Mouse (Mus musculus) kidney, postnatal 0 days (tissue): ENCODE measurements at regions not wholly inside any gene's neighbourhood (a gene's known extent, or its start where the extent isn't known, plus 50 kb on each side); places are given as distances from the start of the nearest gene placed in this dataset.
A peak's percentile ranks its signal among the peaks of the same experiment; 100 is the strongest.

Experiments
- ATAC-seq: fragments of 200-750 bp; cut with Nextera tagmentation; replicated peaks from 2 replicates; pipeline ENCODE4 v1.8.0; 2017; ENCODE audit warnings: low read depth, moderate number of reproducible peaks, moderate TSS enrichment, moderate library complexity; ENCODE audit not compliant: low FRiP score
- DNase-seq: peaks from one replicate; pipeline ENCODE4 v3.0.0-alpha.2; 2016; ENCODE audit warnings: low spot score
- H3K27ac ChIP-seq: fragments of 300-500 bp; sonication (generic); 2 replicates; pipeline ENCODE4 v1.5.1; 2014; ENCODE audit warnings: mild to moderate bottlenecking
- H3K27me3 ChIP-seq: fragments of 300-500 bp; sonication (generic); 2 replicates; pipeline ENCODE4 v1.6.1; 2014; ENCODE audit warnings: low read length, mixed read lengths; ENCODE audit not compliant: insufficient read depth
- H3K36me3 ChIP-seq: fragments of 300-500 bp; sonication (generic); 2 replicates; pipeline ENCODE4 v1.6.1; 2014; ENCODE audit warnings: low read length, mixed read lengths; ENCODE audit not compliant: insufficient read depth
- H3K4me1 ChIP-seq: fragments of 300-500 bp; sonication (generic); replicated peaks from 2 replicates; pipeline ENCODE4 v1.6.1; 2014; ENCODE audit warnings: antibody characterized with exemption, low read length, mixed read lengths; ENCODE audit not compliant: insufficient read depth
- H3K4me2 ChIP-seq: fragments of 300-500 bp; sonication (generic); 2 replicates; pipeline ENCODE4 v1.6.1; 2014; ENCODE audit warnings: mild to moderate bottlenecking, low read length, moderate library complexity, mixed read lengths
- H3K4me3 ChIP-seq: fragments of 300-500 bp; sonication (generic); replicated peaks from 2 replicates; pipeline ENCODE4 v1.5.1; 2014; ENCODE audit warnings: low read depth, low read length
- H3K9ac ChIP-seq: fragments of 300-500 bp; sonication (generic); 2 replicates; pipeline ENCODE4 v1.6.1; 2014; ENCODE audit warnings: low read depth, low read length
- H3K9me3 ChIP-seq: fragments of 300-500 bp; sonication (generic); replicated peaks from 2 replicates; pipeline ENCODE4 v1.6.1; 2016; ENCODE audit warnings: low read length, inconsistent platforms, mixed read lengths
- CTCF ChIP-seq: IDR thresholded peaks from 2 replicates; pipeline ENCODE4 v1.5.1; 2016; ENCODE audit warnings: antibody characterized with exemption, low read depth, mild to moderate bottlenecking, moderate library complexity
- WGBS: fragments of 180-500 bp; shearing (Covaris S2); extraction: QIAGEN DNeasy Blood & Tissue Kit; methylation state at CpG from one replicate; pipeline ENCODE4 v1.1.7; 2014; 5-methylcytosine and 5-hydroxymethylcytosine counted together

DNA sequence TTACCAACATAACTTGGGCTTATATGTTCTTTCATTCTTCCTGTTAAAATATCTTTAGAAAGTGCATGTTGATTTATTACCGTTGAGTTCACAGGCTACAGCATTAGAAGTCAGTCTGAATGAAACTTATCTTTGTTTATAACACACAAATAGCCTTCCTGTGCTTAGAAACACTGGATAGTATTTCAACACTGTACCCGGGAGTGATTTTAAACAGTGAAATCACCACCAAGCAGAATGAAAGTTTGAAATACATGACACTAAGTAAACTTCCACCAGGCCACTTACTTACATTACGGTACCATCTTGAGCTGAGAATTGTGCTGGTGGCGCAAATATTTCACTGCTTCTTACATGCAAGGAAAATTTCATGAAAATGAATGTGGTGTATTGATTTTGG lies 516.5 kb upstream of the Ccdc54 start:
- H3K4me3 ChIP-seq, result no peak overlapping the region
- 42% methylated on average over 4 of the region's 4 CpGs for WGBS
- H3K9ac ChIP-seq, result no peak overlapping the region
- no peak overlapping the region for H3K27ac ChIP-seq
- H3K27me3 ChIP-seq, result no peaks in the 10 kb centered on the region
- H3K4me2 ChIP-seq, result no peak overlapping the region
- DNase-seq, result peak; percentile 70
- H3K9me3 ChIP-seq, result no peaks in the 10 kb centered on the region
- no peaks in the 10 kb centered on the region for H3K36me3 ChIP-seq
- TF ChIP-seq CTCF, result no peak
- no peaks in the 10 kb centered on the region for H3K4me1 ChIP-seq
- ATAC-seq, result no peak

DNA sequence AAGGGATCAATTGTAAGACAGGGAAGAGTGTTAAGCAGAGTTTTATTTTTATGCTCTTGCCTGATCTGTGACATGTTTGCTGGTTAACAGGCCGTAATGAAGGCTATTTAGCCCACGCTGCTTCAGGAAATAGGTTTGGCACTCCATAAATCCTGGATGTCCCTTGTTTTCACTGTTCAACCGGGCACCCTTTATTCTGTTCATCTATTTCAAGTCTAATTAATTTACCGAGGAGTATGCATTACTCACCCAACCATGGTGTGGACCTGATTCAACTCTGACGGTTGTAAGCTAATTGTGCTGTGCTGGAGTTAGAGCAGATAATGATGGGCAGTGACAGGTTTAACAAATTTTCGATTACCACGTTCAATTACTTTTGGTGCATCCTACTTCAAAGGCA lies 495.6 kb upstream of the Ccdc54 start:
- Histone ChIP-seq H3K27ac (no peak overlapping the region), H3K4me1 (no peaks in the 10 kb centered on the region), H3K4me3 (no peak overlapping the region), H3K9me3 (no peaks in the 10 kb centered on the region), H3K36me3 (no peaks in the 10 kb centered on the region), H3K27me3 (no peaks in the 10 kb centered on the region), H3K4me2 (no peak overlapping the region), H3K9ac (no peak overlapping the region)
- DNase-seq, result peak; percentile 40
- WGBS, result 37% methylated on average over 7 of the region's 7 CpGs
- ATAC-seq, result no peak
- no peak for TF ChIP-seq CTCF

DNA sequence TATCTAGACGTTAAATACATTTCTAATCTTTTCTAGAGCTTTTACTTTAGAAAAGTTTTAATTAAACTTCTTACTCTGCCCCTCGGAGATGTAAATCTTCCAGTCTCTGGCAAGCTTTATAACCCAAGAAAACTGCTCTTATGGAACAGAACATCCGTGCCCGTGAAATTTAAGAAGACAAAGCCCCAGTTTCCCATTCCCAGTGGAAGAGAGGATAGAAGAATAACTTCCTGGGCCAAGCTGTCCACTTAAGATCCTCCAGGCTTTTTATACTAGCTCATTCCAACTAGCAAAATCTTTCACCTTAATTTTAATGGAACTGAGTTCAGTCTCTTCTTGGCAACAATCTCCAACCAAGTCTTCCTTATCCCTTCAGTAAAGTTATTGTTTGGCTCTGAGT lies 489.2 kb upstream of the Ccdc54 start:
- no peaks in the 10 kb centered on the region for H3K4me1 ChIP-seq
- TF ChIP-seq CTCF, result no peak
- ATAC-seq (no peak), DNase-seq (peak; percentile 77)
- no peaks in the 10 kb centered on the region for H3K36me3 ChIP-seq
- H3K4me2 ChIP-seq, result no peak overlapping the region
- H3K9ac ChIP-seq, result no peak overlapping the region
- H3K4me3 ChIP-seq, result no peak overlapping the region
- 11% methylated on average over 4 of the region's 4 CpGs for WGBS
- H3K9me3 ChIP-seq, result no peaks in the 10 kb centered on the region
- no peaks in the 10 kb centered on the region for H3K27me3 ChIP-seq
- H3K27ac ChIP-seq, result no peak overlapping the region

DNA sequence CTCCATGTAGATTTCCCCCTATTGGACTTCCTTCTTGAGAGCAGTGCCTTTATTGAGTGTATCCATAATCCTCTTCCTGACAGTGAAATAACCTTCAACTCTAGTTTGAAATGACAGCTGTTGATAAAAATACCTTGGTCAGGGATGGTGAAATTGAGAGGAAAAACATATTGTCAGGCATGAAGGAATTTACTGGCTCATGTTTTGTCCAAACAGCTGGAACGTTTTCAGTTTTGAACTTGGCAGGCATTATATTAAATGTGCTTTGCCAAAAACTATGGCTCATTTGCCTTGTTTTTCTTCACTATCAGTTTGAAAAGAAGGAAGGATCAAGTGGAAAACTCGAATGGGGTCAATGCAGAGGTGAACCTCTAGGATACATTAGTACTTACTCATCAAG lies 457.7 kb upstream of the Ccdc54 start:
- Histone ChIP-seq H3K4me2 (no peak overlapping the region), H3K27ac (no peak overlapping the region), H3K9ac (no peak overlapping the region), H3K4me3 (no peak overlapping the region), H3K4me1 (no peaks in the 10 kb centered on the region), H3K27me3 (no peaks in the 10 kb centered on the region), H3K36me3 (no peaks in the 10 kb centered on the region), H3K9me3 (no peaks in the 10 kb centered on the region)
- no peak for TF ChIP-seq CTCF
- ATAC-seq (no peak), DNase-seq (peak; percentile 60)
- WGBS, result 14% methylated on average over 2 of the region's 2 CpGs

DNA sequence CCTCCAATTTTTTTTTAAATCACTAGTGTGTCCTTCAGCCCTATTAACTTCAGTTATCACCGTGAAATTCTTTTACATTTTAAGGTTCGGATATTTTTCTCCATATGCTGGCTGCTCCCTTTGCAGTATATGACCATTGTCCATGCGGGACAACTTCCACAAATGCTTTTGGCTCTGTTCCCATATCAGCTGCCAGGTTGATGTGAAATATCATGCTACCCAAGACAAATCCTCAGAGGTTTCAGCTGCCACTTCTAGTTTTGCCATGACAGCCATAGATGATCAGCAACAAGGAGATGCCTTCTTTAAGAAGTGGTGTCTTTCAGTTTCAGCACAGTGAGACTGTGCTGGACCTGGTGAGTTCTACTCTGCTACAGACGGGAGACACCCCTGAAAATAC lies 457.2 kb upstream of the Ccdc54 start:
- no peaks in the 10 kb centered on the region for H3K27me3 ChIP-seq
- ATAC-seq (no peak), DNase-seq (no peak)
- no peaks in the 10 kb centered on the region for H3K4me1 ChIP-seq
- no peaks in the 10 kb centered on the region for H3K36me3 ChIP-seq
- no peaks in the 10 kb centered on the region for H3K9me3 ChIP-seq
- TF ChIP-seq CTCF, result no peak
- H3K4me3 ChIP-seq, result no peak overlapping the region
- H3K9ac ChIP-seq, result no peak overlapping the region
- H3K27ac ChIP-seq, result no peak overlapping the region
- 94% methylated on average over 4 of the region's 4 CpGs for WGBS
- no peak overlapping the region for H3K4me2 ChIP-seq

DNA sequence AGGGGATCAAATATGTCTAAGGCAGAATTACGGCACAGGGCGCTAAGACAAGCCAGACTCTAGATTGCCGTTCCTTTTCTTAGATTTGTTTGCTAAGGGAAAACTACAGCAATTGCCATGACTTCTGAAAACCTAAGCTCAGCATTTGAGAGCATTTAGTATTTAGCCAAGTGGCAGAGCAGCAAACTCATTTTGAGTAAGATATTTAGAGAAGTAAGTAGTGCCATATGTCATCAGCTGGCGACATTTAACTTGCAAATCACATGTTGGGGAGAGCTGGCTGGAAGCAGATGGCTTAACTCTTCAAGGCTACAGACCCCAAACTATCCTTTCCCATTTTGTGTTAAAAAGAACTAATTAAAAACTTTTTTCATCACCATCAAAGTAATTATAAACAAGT lies 450.4 kb upstream of the Ccdc54 start:
- H3K9me3 ChIP-seq, result no peaks in the 10 kb centered on the region
- no peaks in the 10 kb centered on the region for H3K36me3 ChIP-seq
- no peak for TF ChIP-seq CTCF
- WGBS, result 83% methylated on average over 4 of the region's 4 CpGs
- no peak overlapping the region for H3K27ac ChIP-seq
- ATAC-seq, result no peak
- no peak overlapping the region for H3K9ac ChIP-seq
- no peak for DNase-seq
- H3K27me3 ChIP-seq, result no peaks in the 10 kb centered on the region
- H3K4me2 ChIP-seq, result no peak overlapping the region
- no peaks in the 10 kb centered on the region for H3K4me1 ChIP-seq
- no peak overlapping the region for H3K4me3 ChIP-seq

DNA sequence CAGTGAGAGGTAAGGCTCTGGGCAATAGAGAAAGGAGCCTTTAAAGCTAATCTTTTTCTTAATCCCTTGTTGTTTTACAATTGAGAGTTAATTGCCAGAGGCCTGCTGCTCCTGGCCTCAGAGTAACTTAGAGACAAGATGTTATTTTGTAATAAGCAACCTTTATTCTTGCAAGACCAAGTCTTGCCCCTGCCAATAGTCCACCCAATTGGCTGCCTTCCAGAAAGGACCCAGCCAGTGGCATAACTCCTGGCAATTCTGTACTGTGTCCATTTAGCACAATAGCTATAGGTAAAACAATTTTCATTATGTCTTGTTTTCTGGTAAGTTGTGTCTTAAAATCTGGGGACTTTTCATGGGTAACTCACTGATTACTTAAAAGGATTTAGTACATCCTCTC lies 411.9 kb upstream of the Ccdc54 start:
- Histone ChIP-seq H3K4me3 (no peak overlapping the region), H3K36me3 (no peaks in the 10 kb centered on the region), H3K27ac (no peak overlapping the region), H3K4me2 (no peak overlapping the region), H3K9ac (no peak overlapping the region), H3K9me3 (no peaks in the 10 kb centered on the region), H3K4me1 (no peaks in the 10 kb centered on the region), H3K27me3 (no peaks in the 10 kb centered on the region)
- DNase-seq (no peak), ATAC-seq (no peak)
- no peak for TF ChIP-seq CTCF
